Mouse (Mus musculus) liver, embryonic 15.5 days (tissue): ENCODE measurements around the gene Oaf. TPM values are rescaled to one million over a fixed set of nuclear protein-coding genes. Genes with fewer than 3 reads are reported as not detected.

ENCODE experiments used
- ATAC-seq: fragments of 200-750 bp; cut with Nextera tagmentation; 2 replicates; pipeline ENCODE4 v1.8.0; 2017; ENCODE audit warnings: moderate number of reproducible peaks, mild to moderate bottlenecking, moderate library complexity; ENCODE audit not compliant: insufficient read depth
- H3K27ac ChIP-seq: fragments of 300-500 bp; sonication (generic); replicated peaks from 2 replicates; pipeline ENCODE4 v1.5.1; 2015; ENCODE audit warnings: mild to moderate bottlenecking, inconsistent platforms
- H3K27me3 ChIP-seq: fragments of 300-500 bp; sonication (generic); 2 replicates; pipeline ENCODE4 v1.6.1; 2015; ENCODE audit warnings: mild to moderate bottlenecking, inconsistent platforms
- H3K36me3 ChIP-seq: fragments of 300-500 bp; sonication (generic); replicated peaks from 2 replicates; pipeline ENCODE4 v1.6.1; 2015; ENCODE audit warnings: moderate library complexity, mild to moderate bottlenecking, inconsistent platforms
- H3K4me1 ChIP-seq: fragments of 300-500 bp; sonication (generic); replicated peaks from 2 replicates; pipeline ENCODE4 v1.6.1; 2015; ENCODE audit warnings: inconsistent platforms
- H3K4me2 ChIP-seq: fragments of 300-500 bp; sonication (generic); 2 replicates; pipeline ENCODE4 v1.6.1; 2015; ENCODE audit warnings: moderate library complexity, mild to moderate bottlenecking, inconsistent platforms
- H3K4me3 ChIP-seq: fragments of 300-500 bp; sonication (generic); replicated peaks from 2 replicates; pipeline ENCODE4 v1.5.1; 2015; ENCODE audit warnings: mild to moderate bottlenecking, inconsistent platforms
- H3K9ac ChIP-seq: fragments of 300-500 bp; sonication (generic); 2 replicates; pipeline ENCODE4 v1.6.1; 2015; ENCODE audit warnings: moderate library complexity, mild to moderate bottlenecking, inconsistent platforms
- H3K9me3 ChIP-seq: fragments of 300-500 bp; sonication (generic); replicated peaks from 2 replicates; pipeline ENCODE4 v1.6.1; 2016; ENCODE audit warnings: inconsistent platforms
- WGBS: fragments of 180-500 bp; shearing (Covaris S2); methylation state at CpG from one replicate; pipeline ENCODE4 v1.1.7; 2015; ENCODE audit warnings: mixed read lengths; ENCODE audit not compliant: insufficient replicate concordance; 5-methylcytosine and 5-hydroxymethylcytosine counted together
- polyA plus RNA-seq: library from polyadenylated mRNA; unstranded; fragments of >200 nt; fragmentation: Nextera tagmentation; extraction: Ambion mirVana; gene quantifications from 2 replicates; pipeline ENCODE4 v1.2.1, GENCODE M21; 2015

The Oaf gene
- polyA plus RNA-seq, 1 experiment from 2014 or later, result 30.0 TPM

GRCm38 (mm10) chr9:43188309-43189020 lies 51.2 kb downstream of the Oaf start:
- 56% methylated on average over 12 of the region's 12 CpGs for WGBS
- no peak for ATAC-seq
- H3K4me2 ChIP-seq, result no peak overlapping the region
- no peak overlapping the region for H3K9ac ChIP-seq
- peaks cover 9% of the 10 kb centered on the region for H3K27me3 ChIP-seq
- H3K4me3 ChIP-seq, result no peak overlapping the region
- H3K4me1 ChIP-seq, result no peaks in the 10 kb centered on the region
- no peak overlapping the region for H3K27ac ChIP-seq
- H3K9me3 ChIP-seq, result no peaks in the 10 kb centered on the region
- no peaks in the 10 kb centered on the region for H3K36me3 ChIP-seq

DNA sequence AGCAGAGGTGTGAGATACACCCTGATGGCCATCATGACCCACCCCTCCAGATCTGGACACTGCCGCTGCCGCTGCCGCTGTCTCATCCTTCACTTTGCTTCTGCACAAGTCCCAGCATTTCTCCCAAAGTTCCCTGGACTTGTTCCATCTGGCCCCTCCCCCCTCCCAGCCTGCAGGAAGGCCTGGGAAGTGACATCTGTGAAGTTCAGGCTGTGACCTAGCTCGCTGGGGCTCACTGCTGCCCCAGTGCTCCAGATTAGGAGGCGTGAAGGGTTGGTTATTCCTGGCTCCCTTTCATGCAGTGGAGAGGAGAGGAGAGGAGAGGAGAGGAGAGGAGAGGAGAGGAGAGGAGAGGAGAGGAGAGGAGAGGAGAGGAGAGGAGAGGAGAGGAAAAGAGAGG lies 60.1 kb downstream of the Oaf start:
- H3K27ac ChIP-seq, result no peak overlapping the region
- no peak overlapping the region for H3K4me3 ChIP-seq
- 0 out of 2 replicates have a peak, but pooled peaks cover 3% of the 10 kb centered on the region for H3K27me3 ChIP-seq
- H3K9me3 ChIP-seq, result no peaks in the 10 kb centered on the region
- H3K9ac ChIP-seq, result no peak overlapping the region
- H3K4me2 ChIP-seq, result no peak overlapping the region
- no peaks in the 10 kb centered on the region for H3K4me1 ChIP-seq
- 64% methylated on average over 5 of the region's 5 CpGs for WGBS
- no peaks in the 10 kb centered on the region for H3K36me3 ChIP-seq
- no peak for ATAC-seq

- no peak for ATAC-seq
These were observed 61.5 kb downstream of the Oaf start for GRCm38 (mm10) chr9:43178172-43178571.

More at GRCm38 (mm10) chr9:43178172-43178571, 61.5 kb downstream of the Oaf start:
- Histone ChIP-seq H3K27me3 (0 out of 2 replicates have a peak, but pooled peaks cover 3% of the 10 kb centered on the region), H3K4me2 (no peak overlapping the region), H3K9me3 (no peaks in the 10 kb centered on the region), H3K27ac (no peak overlapping the region), H3K36me3 (no peaks in the 10 kb centered on the region), H3K4me1 (no peaks in the 10 kb centered on the region), H3K4me3 (no peak overlapping the region), H3K9ac (no peak overlapping the region)
- 45% methylated on average over 7 of the region's 7 CpGs for WGBS

Other genes starting within 250 kb of the Oaf start
- gene Arhgef12, start 132.7 kb downstream of the Oaf start, polyA plus RNA-seq, result 6.1 and 8.5 TPM in 2 replicates
- gene Tmem136, start 123.3 kb downstream of the Oaf start, polyA plus RNA-seq, result 0.76 and 1.0 TPM in 2 replicates
- gene Pou2f3, start 29.5 kb downstream of the Oaf start, polyA plus RNA-seq, result not detected in 2 replicates
- 0.03 and 0.09 TPM in 2 replicates for gene Trim29, start 70.9 kb upstream of the Oaf start, polyA plus RNA-seq